Mouse (Mus musculus): ENCODE measurements around the gene Cmss1.

DNA sequence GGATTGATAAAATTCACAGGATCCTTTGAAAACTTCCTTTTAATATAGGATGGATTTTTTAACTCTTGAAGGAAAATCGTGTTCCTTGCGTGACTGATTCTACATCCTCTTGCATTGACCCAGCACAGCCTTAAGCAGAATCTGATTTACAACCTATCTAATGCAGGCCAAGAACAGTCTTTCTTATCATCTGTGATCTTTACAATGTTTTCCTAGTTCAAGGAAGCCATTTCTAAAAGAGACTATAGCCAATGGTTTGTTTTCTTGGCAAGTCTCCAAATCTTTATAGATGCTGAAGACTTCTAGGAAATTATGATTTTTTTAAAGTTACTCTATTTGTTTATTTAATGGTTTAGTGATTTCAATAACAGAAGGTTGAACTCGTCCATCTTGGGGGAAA, 234.5 kb downstream of the Cmss1 start:
- no peak for TF ChIP-seq CTCF (IDR thresholded peaks at IDR 0.05; ENCODE audit: low read depth, low read length)
- TF ChIP-seq POLR2A (IDR thresholded peaks at IDR 0.05; ENCODE audit: extremely low read depth, insufficient read depth, low read length), result no peak
